Mouse (Mus musculus): Measurements from ENCODE around the gene Gga3.
"Not testable (repeated sequence)": the region's sequence is repeated elsewhere in the genome, so short reads cannot be mapped to it uniquely, and the experiment has no call there.

Gene Gga3

GRCm38 (mm10) chr11:115603476-115604303 lies at the start of gene Gga3, which contains the start of gene Mrps7:
Gene Gga3, minus strand, starts transcription at chr11:115604051.
Gene Mrps7, plus strand, starts transcription at chr11:115603925.
- peak; percentile 93 for DNase-seq (ENCODE audit: extremely low read depth, insufficient read length, low spot score)

GRCm38 (mm10) chr11:115653194-115653593 lies 49.3 kb upstream of the Gga3 start:
- no peak for DNase-seq (ENCODE audit: extremely low read depth, insufficient read length, low spot score)

- no peak for DNase-seq (ENCODE audit: extremely low read depth, insufficient read length, low spot score)
These were observed 47.8 kb upstream of the Gga3 start for GRCm38 (mm10) chr11:115651680-115652079.

- DNase-seq (ENCODE audit: extremely low read depth, insufficient read length, low spot score) = no peak
These were observed 45.9 kb upstream of the Gga3 start for GRCm38 (mm10) chr11:115649706-115650105.

- peak; percentile 36 for DNase-seq (ENCODE audit: extremely low read depth, insufficient read length, low spot score)
These were observed 43.6 kb upstream of the Gga3 start for GRCm38 (mm10) chr11:115647459-115647858.

GRCm38 (mm10) chr11:115646439-115646838 lies 42.6 kb upstream of the Gga3 start:
- DNase-seq (ENCODE audit: extremely low read depth, insufficient read length, low spot score) = no peak

- not testable (repeated sequence) for DNase-seq (ENCODE audit: extremely low read depth, insufficient read length, low spot score)
These were observed 41.6 kb upstream of the Gga3 start for GRCm38 (mm10) chr11:115645498-115645897.

GRCm38 (mm10) chr11:115644308-115644707 lies 40.5 kb upstream of the Gga3 start:
- DNase-seq (ENCODE audit: extremely low read depth, insufficient read length, low spot score) = no peak

- no peak for DNase-seq (ENCODE audit: extremely low read depth, insufficient read length, low spot score)
These were observed 39.4 kb upstream of the Gga3 start for GRCm38 (mm10) chr11:115643265-115643664.

- no peak for DNase-seq (ENCODE audit: extremely low read depth, insufficient read length, low spot score)
These were observed 38.9 kb upstream of the Gga3 start for GRCm38 (mm10) chr11:115642705-115643104.

- no peak for DNase-seq (ENCODE audit: extremely low read depth, insufficient read length, low spot score)
These were observed 37.8 kb upstream of the Gga3 start for GRCm38 (mm10) chr11:115641664-115642036.

GRCm38 (mm10) chr11:115640978-115641663 lies 37.3 kb upstream of the Gga3 start:
- DNase-seq (ENCODE audit: extremely low read depth, insufficient read length, low spot score) = peak; percentile 61

- no peak for DNase-seq (ENCODE audit: extremely low read depth, insufficient read length, low spot score)
These were observed 36.5 kb upstream of the Gga3 start for GRCm38 (mm10) chr11:115640311-115640828.

- no peak for DNase-seq (ENCODE audit: extremely low read depth, insufficient read length, low spot score)
These were observed 35.7 kb upstream of the Gga3 start for GRCm38 (mm10) chr11:115639540-115639939.

- DNase-seq (ENCODE audit: extremely low read depth, insufficient read length, low spot score) = no peak
These were observed 34.9 kb upstream of the Gga3 start for GRCm38 (mm10) chr11:115638498-115639409.

- DNase-seq (ENCODE audit: extremely low read depth, insufficient read length, low spot score) = no peak
These were observed 33.1 kb upstream of the Gga3 start for GRCm38 (mm10) chr11:115636960-115637359.

GRCm38 (mm10) chr11:115635484-115635883 lies 31.6 kb upstream of the Gga3 start:
- DNase-seq (ENCODE audit: extremely low read depth, insufficient read length, low spot score) = no peak

GRCm38 (mm10) chr11:115635041-115635440 lies 31.2 kb upstream of the Gga3 start:
- DNase-seq (ENCODE audit: extremely low read depth, insufficient read length, low spot score) = no peak

GRCm38 (mm10) chr11:115634109-115634508 lies 30.3 kb upstream of the Gga3 start:
- no peak for DNase-seq (ENCODE audit: extremely low read depth, insufficient read length, low spot score)

- no peak for DNase-seq (ENCODE audit: extremely low read depth, insufficient read length, low spot score)
These were observed 29.0 kb upstream of the Gga3 start for GRCm38 (mm10) chr11:115632862-115633261.

GRCm38 (mm10) chr11:115632247-115632646 lies 28.4 kb upstream of the Gga3 start:
- DNase-seq (ENCODE audit: extremely low read depth, insufficient read length, low spot score) = no peak
